Mouse (Mus musculus) embryo, embryonic 9.5 days (tissue): ENCODE results near the gene Uhrf1.
A peak's percentile ranks its signal among the peaks of the same experiment; 100 is the strongest.

Experiments used
- DNase-seq: peaks from one replicate; pipeline ENCODE4 v3.0.0-alpha.2; 2017; ENCODE audit errors: extremely low spot score

Gene Uhrf1

GRCm38 (mm10) chr17:56348128-56348527 is 45.0 kb downstream of the Uhrf1 start:
- no peak for DNase-seq

- DNase-seq = no peak
Measured at GRCm38 (mm10) chr17:56348586-56348985, 45.5 kb downstream of the Uhrf1 start.

- DNase-seq = peak; percentile 68
Measured at GRCm38 (mm10) chr17:56350694-56351093, 47.6 kb downstream of the Uhrf1 start.

- peak; percentile 72 for DNase-seq
Measured at GRCm38 (mm10) chr17:56356921-56357885, 54.1 kb downstream of the Uhrf1 start.

- no peak for DNase-seq
Measured at GRCm38 (mm10) chr17:56359183-56359725, 56.1 kb downstream of the Uhrf1 start.

- DNase-seq = no peak
Measured at GRCm38 (mm10) chr17:56359864-56360263, 56.7 kb downstream of the Uhrf1 start.

- DNase-seq = no peak
Measured at GRCm38 (mm10) chr17:56360451-56360850, 57.3 kb downstream of the Uhrf1 start.

GRCm38 (mm10) chr17:56361542-56361941 is 58.4 kb downstream of the Uhrf1 start:
- DNase-seq = no peak

- DNase-seq = no peak
Measured at GRCm38 (mm10) chr17:56365791-56366673, 62.9 kb downstream of the Uhrf1 start.

GRCm38 (mm10) chr17:56368291-56368790 is 65.2 kb downstream of the Uhrf1 start:
- no peak for DNase-seq

GRCm38 (mm10) chr17:56370090-56370489 is 67.0 kb downstream of the Uhrf1 start:
- DNase-seq = no peak

GRCm38 (mm10) chr17:56371029-56371660 is 68.0 kb downstream of the Uhrf1 start:
- no peak for DNase-seq

- no peak for DNase-seq
Measured at GRCm38 (mm10) chr17:56372109-56372508, 69.0 kb downstream of the Uhrf1 start.
